Mouse (Mus musculus) 3134 (cell line): ENCODE measurements around the gene Sash1.

Source experiments
- DNase-seq: peaks from one replicate; pipeline ENCODE4 v3.0.0-alpha.2; 2011; ENCODE audit warnings: low spot score; ENCODE audit not compliant: insufficient read length; ENCODE audit errors: extremely low read depth

Gene Sash1

GRCm38 (mm10) chr10:8885630-8886527, at the start of gene Sash1:
Gene Sash1 (minus strand): TSS chr10:8886070.
- DNase-seq = peak; percentile 90

GRCm38 (mm10) chr10:8935601-8936000, 49.7 kb upstream of the Sash1 start:
- DNase-seq = no peak

GRCm38 (mm10) chr10:8933451-8934372, 47.8 kb upstream of the Sash1 start:
- DNase-seq = no peak

GRCm38 (mm10) chr10:8931548-8932240, 45.8 kb upstream of the Sash1 start:
- DNase-seq = no peak

GRCm38 (mm10) chr10:8930672-8931071, 44.8 kb upstream of the Sash1 start:
- DNase-seq = no peak

GRCm38 (mm10) chr10:8928775-8929647, 43.1 kb upstream of the Sash1 start:
- no peak for DNase-seq

GRCm38 (mm10) chr10:8928261-8928660, 42.4 kb upstream of the Sash1 start:
- DNase-seq = no peak

GRCm38 (mm10) chr10:8926906-8927305, 41.0 kb upstream of the Sash1 start:
- DNase-seq = no peak

GRCm38 (mm10) chr10:8926295-8926694, 40.4 kb upstream of the Sash1 start:
- no peak for DNase-seq

- DNase-seq = no peak
Measured at GRCm38 (mm10) chr10:8925299-8925698, 39.4 kb upstream of the Sash1 start.

- no peak for DNase-seq
Measured at GRCm38 (mm10) chr10:8921098-8921693, 35.3 kb upstream of the Sash1 start.

- no peak for DNase-seq
Measured at GRCm38 (mm10) chr10:8917798-8918197, 31.9 kb upstream of the Sash1 start.

GRCm38 (mm10) chr10:8917350-8917749, 31.5 kb upstream of the Sash1 start:
- DNase-seq = no peak

- no peak for DNase-seq
Measured at GRCm38 (mm10) chr10:8915755-8916154, 29.9 kb upstream of the Sash1 start.

GRCm38 (mm10) chr10:8913904-8914303, 28.0 kb upstream of the Sash1 start:
- DNase-seq = no peak

- no peak for DNase-seq
Measured at GRCm38 (mm10) chr10:8912706-8913275, 26.9 kb upstream of the Sash1 start.

GRCm38 (mm10) chr10:8912213-8912612, 26.3 kb upstream of the Sash1 start:
- DNase-seq = no peak

GRCm38 (mm10) chr10:8910237-8910990, 24.5 kb upstream of the Sash1 start:
- DNase-seq = no peak
